Mouse (Mus musculus) liver, postnatal 0 days (tissue): Measurements from ENCODE around the gene Smo. TPM values are rescaled to one million over a fixed set of nuclear protein-coding genes. Genes with fewer than 3 reads are reported as not detected.

Source experiments
- ATAC-seq: fragments of 200-750 bp; cut with Nextera tagmentation; 2 replicates; pipeline ENCODE4 v1.8.0; 2017; ENCODE audit warnings: mild to moderate bottlenecking, moderate library complexity
- DNase-seq: peaks from one replicate; pipeline ENCODE4 v3.0.0-alpha.2; 2016
- H3K27ac ChIP-seq: fragments of 300-500 bp; sonication (generic); 2 replicates; pipeline ENCODE4 v1.5.1; 2014; ENCODE audit warnings: antibody characterized with exemption, moderate library complexity, mild to moderate bottlenecking, low read depth
- H3K27me3 ChIP-seq: fragments of 300-500 bp; sonication (generic); 2 replicates; pipeline ENCODE4 v1.6.1; 2014; ENCODE audit warnings: low read length, control low read depth, mixed read lengths; ENCODE audit not compliant: insufficient read depth
- H3K36me3 ChIP-seq: fragments of 300-500 bp; sonication (generic); replicated peaks from 2 replicates; pipeline ENCODE4 v1.6.1; 2014; ENCODE audit warnings: mild to moderate bottlenecking, control low read depth, low read length, moderate library complexity, mixed read lengths; ENCODE audit not compliant: insufficient read depth
- H3K4me1 ChIP-seq: fragments of 300-500 bp; sonication (generic); 2 replicates; pipeline ENCODE4 v1.6.1; 2014; ENCODE audit warnings: antibody characterized with exemption, mild to moderate bottlenecking, control low read depth; ENCODE audit not compliant: insufficient read depth
- H3K4me2 ChIP-seq: fragments of 300-500 bp; sonication (generic); 2 replicates; pipeline ENCODE4 v1.6.1; 2014; ENCODE audit warnings: low read depth, mild to moderate bottlenecking, low read length, moderate library complexity, mixed read lengths
- H3K4me3 ChIP-seq: fragments of 300-500 bp; sonication (generic); 2 replicates; pipeline ENCODE4 v1.5.1; 2014; ENCODE audit warnings: low read depth, low read length
- H3K9ac ChIP-seq: fragments of 300-500 bp; sonication (generic); replicated peaks from 2 replicates; pipeline ENCODE4 v1.6.1; 2014; ENCODE audit warnings: mild to moderate bottlenecking, moderate library complexity
- H3K9me3 ChIP-seq: fragments of 300-500 bp; sonication (generic); 2 replicates; pipeline ENCODE4 v1.6.1; 2016; ENCODE audit warnings: mild to moderate bottlenecking, control low read depth, low read length, mixed read lengths
- CTCF ChIP-seq: sonication (generic); IDR thresholded peaks from 2 replicates; pipeline ENCODE4 v1.5.1; 2016; ENCODE audit warnings: antibody characterized with exemption, low read depth
- EP300 ChIP-seq: IDR thresholded peaks from 2 replicates; pipeline ENCODE4 v1.6.1; 2016; ENCODE audit warnings: antibody characterized with exemption, low read depth, mild to moderate bottlenecking
- WGBS: fragments of 180-500 bp; shearing (Covaris S2); extraction: QIAGEN DNeasy Blood & Tissue Kit; methylation state at CpG from one replicate; pipeline ENCODE4 v1.1.7; 2014; ENCODE audit not compliant: insufficient replicate concordance; 5-methylcytosine and 5-hydroxymethylcytosine counted together
- polyA plus RNA-seq: library from polyadenylated mRNA; unstranded; fragments of >200 nt; fragmentation: Nextera tagmentation; extraction: Ambion mirVana; gene quantifications from 2 replicates; pipeline ENCODE4 v1.2.1, GENCODE M21; 2015

Gene Smo
- 2.2 and 2.5 TPM in 2 replicates for polyA plus RNA-seq

DNA sequence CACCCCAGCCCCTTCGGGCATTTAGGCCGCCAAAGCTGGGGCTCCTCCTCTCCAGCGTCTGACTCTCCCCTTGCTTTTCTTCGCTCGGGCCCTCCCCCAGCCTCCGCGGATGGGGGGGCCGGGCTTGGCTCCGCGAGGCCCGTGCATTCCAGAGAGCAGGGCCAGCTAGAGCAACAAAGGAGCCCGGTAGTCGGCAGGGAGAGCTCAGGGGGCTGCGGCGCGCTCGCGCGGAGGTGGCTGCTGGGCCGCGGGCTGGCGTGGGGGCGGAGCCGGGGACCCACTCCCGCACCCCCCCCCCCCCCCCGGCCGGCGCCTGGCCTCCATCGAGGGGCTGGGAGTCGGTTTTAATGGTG lies at the start of gene Smo:
Gene Smo (plus strand): TSS at position 168 of the 353 bp plus-strand sequence.
- peak; percentile 76 for DNase-seq
- 0% methylated on average over 14 of the region's 30 CpGs for WGBS

DNA sequence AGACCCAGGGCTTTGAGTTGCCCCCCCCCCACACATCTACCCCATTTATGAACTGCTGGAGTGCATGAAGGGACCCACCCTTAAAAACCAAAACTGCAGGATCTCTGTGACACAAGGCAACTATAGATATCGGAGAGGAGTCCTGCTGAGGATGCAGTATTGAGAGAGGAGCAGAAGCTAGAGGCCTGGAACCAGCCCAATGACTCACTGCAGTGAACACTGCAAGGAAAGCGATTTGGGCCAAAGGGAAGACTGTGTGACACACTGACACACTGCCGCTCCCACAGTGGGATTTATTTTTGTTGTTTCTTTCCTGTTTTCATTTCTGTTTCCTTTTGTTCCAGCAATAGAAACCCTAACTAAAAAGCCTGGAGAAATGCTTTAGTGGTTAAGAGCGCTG lies 49.4 kb upstream of the Smo start:
- no peak for ATAC-seq

More for the DNA sequence above, at the start of gene Smo:
- Histone ChIP-seq H3K27ac (peak within 1 kb of the TSS; percentile 71), H3K36me3 (no peaks in the 10 kb centered on the region), H3K4me3 (peak within 1 kb of the TSS; percentile 66), H3K4me1 (peaks cover 18% of the 10 kb centered on the region), H3K9me3 (no peaks in the 10 kb centered on the region), H3K4me2 (peak within 1 kb of the TSS; percentile 74), H3K9ac (peak within 1 kb of the TSS; percentile 84), H3K27me3 (peaks cover 8% of the 10 kb centered on the region; the same call in 1 of the 2 replicates)
- peak; percentile 79 for ATAC-seq
- TF ChIP-seq EP300, result no peak

DNA sequence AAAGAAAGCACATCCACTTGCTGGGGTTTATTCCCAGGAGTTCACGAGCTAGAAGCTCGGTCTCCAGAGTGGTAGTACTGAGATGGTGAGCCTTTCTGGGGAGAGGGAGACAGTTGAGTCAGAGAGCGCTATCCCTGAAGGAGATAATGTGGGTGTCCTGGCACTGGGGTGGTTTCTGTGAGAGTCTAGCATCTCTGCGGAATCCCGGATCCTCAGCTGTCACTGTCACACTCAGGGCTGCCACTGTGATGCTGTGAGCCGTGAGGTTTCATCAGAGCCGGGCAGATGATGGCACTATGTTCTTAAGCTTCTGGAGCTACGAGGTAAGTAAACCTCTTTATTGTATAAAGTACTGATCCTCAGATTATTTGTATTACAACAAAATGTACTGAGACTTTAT lies 45.8 kb upstream of the Smo start:
- Histone ChIP-seq H3K9me3 (no peaks in the 10 kb centered on the region), H3K27ac (no peak overlapping the region), H3K27me3 (0 out of 2 replicates have a peak, but pooled peaks cover 10% of the 10 kb centered on the region), H3K4me1 (0 out of 2 replicates have a peak, but pooled peaks cover 4% of the 10 kb centered on the region), H3K9ac (no peak overlapping the region), H3K4me3 (no peak overlapping the region), H3K4me2 (no peak overlapping the region), H3K36me3 (no peaks in the 10 kb centered on the region)
- no peak for ATAC-seq
- DNase-seq, result no peak
- WGBS, result 72% methylated on average over 8 of the region's 8 CpGs
- TF ChIP-seq EP300 (no peak), CTCF (no peak)

More for the DNA sequence above, 49.4 kb upstream of the Smo start:
- H3K4me2 ChIP-seq, result no peak overlapping the region
- TF ChIP-seq EP300, result no peak
- TF ChIP-seq CTCF, result no peak
- no peak overlapping the region for H3K9ac ChIP-seq
- no peaks in the 10 kb centered on the region for H3K27me3 ChIP-seq
- H3K27ac ChIP-seq, result no peak overlapping the region
- 0 out of 2 replicates have a peak, but pooled peaks cover 2% of the 10 kb centered on the region for H3K4me1 ChIP-seq
- DNase-seq, result no peak
- no peaks in the 10 kb centered on the region for H3K9me3 ChIP-seq
- no peak overlapping the region for H3K4me3 ChIP-seq
- 81% methylated on average over 4 of the region's 4 CpGs for WGBS
- H3K36me3 ChIP-seq, result no peaks in the 10 kb centered on the region

DNA sequence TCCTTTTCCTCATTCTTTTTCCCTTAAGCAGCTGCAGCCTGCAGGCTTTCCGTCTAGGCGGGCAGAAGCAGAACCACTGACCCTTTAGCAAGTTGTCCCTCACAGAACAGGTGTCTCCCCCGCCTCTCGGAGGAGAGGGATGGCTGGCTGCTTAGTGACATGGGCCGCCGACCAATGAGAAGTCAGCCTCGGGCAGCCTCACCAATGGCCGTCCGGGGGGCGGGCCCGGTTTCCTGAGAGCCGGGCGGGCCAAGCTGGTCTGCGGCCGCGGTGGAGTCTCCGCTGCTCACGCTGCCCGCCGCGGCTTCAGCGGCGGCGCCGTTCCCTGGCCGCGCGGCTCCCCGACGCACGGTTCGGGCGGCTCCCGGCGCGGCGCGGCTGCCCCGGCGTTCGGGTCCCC lies 41.4 kb upstream of the Smo start, which contains the start of gene Tspan33:
Gene Tspan33 (plus strand): TSS at position 270 of the 400 bp plus-strand sequence.
- Histone ChIP-seq H3K4me3 (peak within 1 kb of the TSS; percentile 95), H3K27me3 (0 out of 2 replicates have a peak, but pooled peaks cover 10% of the 10 kb centered on the region), H3K4me2 (peak within 1 kb of the TSS; percentile 93), H3K9ac (peak within 1 kb of the TSS; percentile 99), H3K4me1 (peaks cover 23% of the 10 kb centered on the region), H3K27ac (peak within 1 kb of the TSS; percentile 95), H3K9me3 (no peaks in the 10 kb centered on the region), H3K36me3 (peaks cover 10% of the 10 kb centered on the region; the same call in 1 of the 2 replicates)
- ATAC-seq (peak; percentile 85), DNase-seq (peak; percentile 94)
- 0% methylated on average over 11 of the region's 41 CpGs for WGBS
- TF ChIP-seq EP300, result no peak

DNA sequence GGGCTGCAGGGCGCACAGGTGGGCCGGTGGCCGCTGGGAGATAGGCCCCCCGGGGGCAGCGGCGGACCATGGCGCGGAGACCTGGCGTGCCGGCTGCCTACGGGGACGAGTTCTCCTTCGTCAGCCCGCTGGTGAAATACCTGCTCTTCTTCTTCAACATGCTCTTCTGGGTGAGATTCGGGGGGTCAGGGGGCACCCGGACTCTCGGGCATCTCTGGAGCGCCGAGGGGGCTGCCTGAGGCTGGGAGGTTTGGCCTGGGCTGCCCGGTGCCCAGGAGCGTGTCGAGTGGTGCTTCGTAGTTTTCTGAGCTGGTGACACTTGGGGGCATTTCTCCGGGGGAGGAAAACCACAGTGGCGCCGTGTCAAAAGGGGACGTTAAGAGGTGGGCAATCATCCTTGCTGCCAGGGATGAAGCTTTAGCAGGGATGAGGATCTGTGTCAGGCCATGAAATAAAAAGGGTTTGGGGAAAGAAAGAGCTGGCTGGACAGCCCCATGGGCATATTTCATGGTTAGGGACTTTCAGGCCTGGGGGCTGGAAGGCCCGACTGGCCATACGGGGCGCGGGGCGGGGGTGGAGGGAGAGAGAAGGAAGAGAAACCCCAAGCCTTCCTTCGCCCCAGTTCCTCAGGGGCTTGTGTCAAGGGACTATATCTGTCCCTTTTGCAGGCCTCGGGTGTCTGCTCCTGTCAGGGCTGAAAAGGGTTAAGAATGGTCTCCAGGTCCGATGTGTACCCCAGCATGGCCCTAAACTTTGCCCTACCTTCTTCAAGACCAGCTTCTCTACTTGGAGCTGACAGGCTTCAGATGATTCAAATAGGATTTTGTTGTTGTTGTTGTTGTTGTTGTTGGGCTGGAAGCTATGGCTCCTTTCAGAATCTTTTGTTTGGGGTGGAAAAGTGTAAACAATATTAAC lies 40.7 kb upstream of the Smo start:
- Histone ChIP-seq H3K36me3 (peaks cover 13% of the 10 kb centered on the region; the same call in 1 of the 2 replicates), H3K4me2 (peak overlapping the region; percentile 93), H3K4me3 (peak overlapping the region; percentile 95), H3K27ac (peak overlapping the region; percentile 95), H3K27me3 (0 out of 2 replicates have a peak, but pooled peaks cover 10% of the 10 kb centered on the region), H3K9ac (peak overlapping the region; percentile 99), H3K4me1 (peaks cover 25% of the 10 kb centered on the region), H3K9me3 (no peaks in the 10 kb centered on the region)
- 3% methylated on average over 32 of the region's 35 CpGs for WGBS
- no peak for TF ChIP-seq CTCF
- no peak for TF ChIP-seq EP300
- ATAC-seq, result no peak; the same call in 1 of the 2 replicates
- DNase-seq, result peak; percentile 40

DNA sequence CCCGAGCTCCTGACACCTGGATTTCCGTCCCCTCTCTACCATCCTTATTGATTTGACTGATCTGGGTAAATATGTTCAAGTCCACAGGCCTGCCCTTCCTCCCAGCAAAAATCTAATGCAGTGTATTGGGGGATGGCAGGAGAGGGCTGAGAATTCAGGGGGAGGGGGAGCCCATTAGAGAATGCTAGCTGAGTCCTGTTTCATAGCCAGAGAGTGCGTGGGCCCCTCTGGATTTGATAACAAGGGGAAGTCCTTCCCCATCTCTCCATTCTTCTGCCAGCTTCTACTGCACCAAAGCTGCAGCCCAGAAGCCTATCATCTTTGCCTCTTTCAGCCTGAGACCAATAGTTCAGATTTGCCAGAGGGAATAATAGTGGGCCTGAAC lies 40.0 kb upstream of the Smo start:
- no peaks in the 10 kb centered on the region for H3K9me3 ChIP-seq
- TF ChIP-seq CTCF, result no peak
- peak overlapping the region; percentile 95 for H3K4me3 ChIP-seq
- H3K27ac ChIP-seq, result peak overlapping the region; percentile 95
- 39% methylated on average over 3 of the region's 3 CpGs for WGBS
- peaks cover 13% of the 10 kb centered on the region; the same call in 1 of the 2 replicates for H3K36me3 ChIP-seq
- DNase-seq, result peak; percentile 30
- peak overlapping the region; percentile 99 for H3K9ac ChIP-seq
- H3K4me2 ChIP-seq, result peak overlapping the region; percentile 93
- H3K27me3 ChIP-seq, result 0 out of 2 replicates have a peak, but pooled peaks cover 10% of the 10 kb centered on the region
- ATAC-seq, result no peak
- H3K4me1 ChIP-seq, result peaks cover 26% of the 10 kb centered on the region
